Mouse (Mus musculus): ENCODE results near the gene Acer2. TPM values are rescaled to one million over a fixed set of nuclear protein-coding genes. Genes with fewer than 3 reads are reported as not detected.
A peak's percentile ranks its signal among the peaks of the same experiment; 100 is the strongest.

The Acer2 gene
- polyA plus RNA-seq, 1 experiment from 2014 or later = 31.8 TPM

GRCm38 (mm10) chr4:86858070-86858440 is 16.1 kb upstream of the Acer2 start:
- H3K4me2 ChIP-seq = peak overlapping the region; percentile 89
- H3K9ac ChIP-seq = peak overlapping the region; percentile 74
- H3K27me3 ChIP-seq = no peaks in the 10 kb centered on the region
- peaks cover 12% of the 10 kb centered on the region for H3K4me1 ChIP-seq
- no peaks in the 10 kb centered on the region for H3K9me3 ChIP-seq
- peaks cover 22% of the 10 kb centered on the region for H3K36me3 ChIP-seq
- H3K4me3 ChIP-seq = peak overlapping the region; percentile 77
- no peak overlapping the region for H3K27ac ChIP-seq
- WGBS = 64% methylated on average over 12 of the region's 12 CpGs
- ATAC-seq (ENCODE audit: borderline replicate concordance, extremely low read depth, low FRiP score, low TSS enrichment) = no peak

DNA sequence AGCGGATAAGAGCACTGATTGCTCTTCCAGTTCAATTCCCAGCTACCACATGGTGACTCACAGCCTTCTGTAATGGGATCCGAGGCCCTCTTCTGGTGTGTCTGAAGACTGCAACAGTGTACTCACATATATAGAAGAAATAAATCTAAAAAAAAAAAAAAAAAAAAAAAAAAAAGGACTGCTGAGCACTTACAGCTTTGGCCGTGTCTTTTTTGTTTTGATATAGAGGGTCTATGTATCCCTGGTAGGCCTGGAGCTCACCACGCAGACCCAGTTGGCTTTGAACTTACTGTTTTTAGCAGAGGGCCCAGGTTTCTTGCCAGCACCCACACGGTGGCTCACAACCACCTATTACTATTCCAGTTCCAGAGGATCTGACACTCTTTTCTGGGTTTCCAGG is 10.1 kb upstream of the Acer2 start:
- no peak for ATAC-seq (ENCODE audit: borderline replicate concordance, extremely low read depth, low FRiP score, low TSS enrichment)
- no peak overlapping the region for H3K4me2 ChIP-seq
- no peaks in the 10 kb centered on the region for H3K4me1 ChIP-seq
- H3K4me3 ChIP-seq = no peak overlapping the region
- no peak overlapping the region for H3K9ac ChIP-seq
- H3K27me3 ChIP-seq = no peaks in the 10 kb centered on the region
- H3K36me3 ChIP-seq = no peaks in the 10 kb centered on the region
- H3K9me3 ChIP-seq = no peaks in the 10 kb centered on the region
- no peak overlapping the region for H3K27ac ChIP-seq
- WGBS = 76% methylated on average over 5 of the region's 5 CpGs

DNA sequence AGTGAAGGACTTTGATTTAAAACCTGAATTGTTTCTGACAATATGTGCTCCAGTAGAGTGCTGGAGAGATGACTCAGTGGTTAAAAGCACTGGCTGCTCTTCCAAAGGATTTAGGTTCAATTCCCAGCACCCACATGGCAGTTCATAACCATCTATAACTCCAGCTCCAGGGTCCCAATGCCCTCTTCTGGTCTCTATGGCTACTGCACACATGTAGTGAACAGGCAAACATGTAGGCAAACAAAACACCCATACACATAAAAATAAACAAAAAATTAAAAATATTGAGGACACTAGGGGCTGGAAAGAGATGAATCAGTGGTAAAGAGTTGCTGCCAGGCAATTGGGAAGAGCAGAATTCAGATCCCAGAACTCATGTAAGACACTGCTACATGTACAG is 2.2 kb upstream of the Acer2 start:
- Histone ChIP-seq H3K36me3 (no peaks in the 10 kb centered on the region), H3K4me2 (no peak overlapping the region), H3K4me1 (0 out of 2 replicates have a peak, but pooled peaks cover 4% of the 10 kb centered on the region)

DNA sequence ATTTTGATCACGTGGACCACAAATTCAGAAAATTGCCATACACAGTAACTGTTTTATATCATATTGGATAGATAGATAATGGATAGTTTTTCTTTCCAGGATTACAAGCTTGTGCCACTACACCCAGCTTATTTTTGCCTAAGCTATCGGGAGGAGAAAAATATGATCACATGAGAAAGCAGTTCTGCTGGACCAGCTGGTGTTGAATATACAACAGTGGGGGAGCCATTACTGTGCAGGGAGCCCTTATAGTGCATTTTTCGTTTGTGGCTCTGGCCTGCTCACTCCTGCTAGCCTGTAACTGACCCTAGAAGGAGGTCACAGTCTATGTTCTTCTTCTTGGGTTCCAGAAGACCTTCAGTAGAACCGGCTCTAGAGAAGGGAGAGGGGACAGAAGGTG is 1.1 kb upstream of the Acer2 start:
- H3K27ac ChIP-seq = no peak overlapping the region
- H3K27me3 ChIP-seq = 0 out of 2 replicates have a peak, but pooled peaks cover 5% of the 10 kb centered on the region
- no peak overlapping the region for H3K9ac ChIP-seq
- H3K36me3 ChIP-seq = no peaks in the 10 kb centered on the region
- ATAC-seq (ENCODE audit: borderline replicate concordance, extremely low read depth, low FRiP score, low TSS enrichment) = no peak
- no peak overlapping the region for H3K4me3 ChIP-seq
- 45% methylated on average over 4 of the region's 4 CpGs for WGBS
- 0 out of 2 replicates have a peak, but pooled peaks cover 4% of the 10 kb centered on the region for H3K4me1 ChIP-seq
- H3K4me2 ChIP-seq = no peak overlapping the region
- no peaks in the 10 kb centered on the region for H3K9me3 ChIP-seq

More for the DNA sequence above, 2.2 kb upstream of the Acer2 start:
- 0 out of 2 replicates have a peak, but pooled peaks cover 5% of the 10 kb centered on the region for H3K27me3 ChIP-seq
- no peak overlapping the region for H3K4me3 ChIP-seq
- no peak for ATAC-seq (ENCODE audit: borderline replicate concordance, extremely low read depth, low FRiP score, low TSS enrichment)
- H3K27ac ChIP-seq = no peak overlapping the region
- H3K9ac ChIP-seq = no peak overlapping the region
- H3K9me3 ChIP-seq = no peaks in the 10 kb centered on the region

DNA sequence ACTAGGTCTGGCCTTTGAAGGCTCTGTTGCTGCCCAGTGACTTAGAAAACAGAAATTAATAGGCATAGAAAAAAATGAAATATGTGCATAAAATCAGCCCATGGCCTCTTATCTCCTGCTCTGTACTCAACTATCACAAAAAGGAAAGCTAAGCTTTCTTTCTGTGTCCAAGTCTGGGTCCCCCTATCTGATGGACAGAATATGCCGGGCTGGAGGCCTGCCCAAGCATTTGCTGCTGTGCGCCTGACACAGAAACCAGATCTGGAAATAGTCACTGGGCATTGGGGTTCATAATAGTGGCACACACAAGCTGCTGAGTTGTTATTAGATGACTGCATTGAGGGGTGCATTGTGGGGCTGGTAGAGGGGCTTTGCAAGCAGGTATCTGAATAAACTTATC is 5.3 kb downstream of the Acer2 start:
- Histone ChIP-seq H3K27ac (no peak overlapping the region), H3K4me2 (no peak overlapping the region), H3K4me1 (0 out of 2 replicates have a peak, but pooled peaks cover 4% of the 10 kb centered on the region), H3K4me3 (no peak overlapping the region), H3K9me3 (no peaks in the 10 kb centered on the region), H3K27me3 (0 out of 2 replicates have a peak, but pooled peaks cover 5% of the 10 kb centered on the region), H3K9ac (no peak overlapping the region), H3K36me3 (no peaks in the 10 kb centered on the region)
- WGBS = 96% methylated on average over 2 of the region's 2 CpGs
- ATAC-seq (ENCODE audit: borderline replicate concordance, extremely low read depth, low FRiP score, low TSS enrichment) = no peak

GRCm38 (mm10) chr4:86881178-86881577 is 7.0 kb downstream of the Acer2 start:
- no peak overlapping the region for H3K27ac ChIP-seq
- H3K9ac ChIP-seq = no peak overlapping the region
- 87% methylated on average over 4 of the region's 4 CpGs for WGBS

GRCm38 (mm10) chr4:86882413-86882812 is 8.2 kb downstream of the Acer2 start:
- H3K9ac ChIP-seq = no peak overlapping the region
- H3K4me2 ChIP-seq = no peak overlapping the region
- H3K4me3 ChIP-seq = no peak overlapping the region
- H3K27me3 ChIP-seq = no peaks in the 10 kb centered on the region
- ATAC-seq (ENCODE audit: borderline replicate concordance, extremely low read depth, low FRiP score, low TSS enrichment) = no peak
- H3K4me1 ChIP-seq = peaks cover 8% of the 10 kb centered on the region; the same call in 1 of the 2 replicates
- WGBS = 38% methylated on average over 2 of the region's 2 CpGs
- H3K27ac ChIP-seq = no peak overlapping the region
- H3K9me3 ChIP-seq = no peaks in the 10 kb centered on the region
- H3K36me3 ChIP-seq = no peaks in the 10 kb centered on the region

More at GRCm38 (mm10) chr4:86881178-86881577, 7.0 kb downstream of the Acer2 start:
- Histone ChIP-seq H3K4me1 (0 out of 2 replicates have a peak, but pooled peaks cover 3% of the 10 kb centered on the region), H3K4me3 (no peak overlapping the region), H3K4me2 (no peak overlapping the region), H3K36me3 (no peaks in the 10 kb centered on the region), H3K9me3 (no peaks in the 10 kb centered on the region), H3K27me3 (no peaks in the 10 kb centered on the region)
- ATAC-seq (ENCODE audit: borderline replicate concordance, extremely low read depth, low FRiP score, low TSS enrichment) = no peak

DNA sequence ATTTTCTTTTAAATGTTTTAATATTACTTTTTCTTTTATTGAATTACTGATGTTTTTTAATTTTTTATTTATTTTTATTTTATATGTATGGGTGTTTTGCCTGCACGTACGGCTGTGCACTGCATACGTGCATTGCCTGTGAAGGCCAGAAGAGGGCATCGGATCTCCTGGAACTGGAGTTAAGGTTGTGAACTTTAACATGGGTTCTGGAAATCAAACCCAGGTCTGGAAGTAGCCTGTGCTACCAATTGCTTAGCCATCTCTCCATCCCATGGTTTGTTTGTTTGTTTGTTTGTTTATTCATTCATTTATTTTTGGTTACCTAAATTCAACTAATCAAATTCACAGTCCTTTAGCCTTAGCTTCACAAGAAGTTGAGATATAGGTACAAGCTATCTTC is 10.7 kb downstream of the Acer2 start:
- Histone ChIP-seq H3K4me2 (no peak overlapping the region), H3K4me1 (peaks cover 8% of the 10 kb centered on the region; the same call in 1 of the 2 replicates), H3K27ac (no peak overlapping the region), H3K9me3 (no peaks in the 10 kb centered on the region), H3K36me3 (no peaks in the 10 kb centered on the region), H3K27me3 (no peaks in the 10 kb centered on the region), H3K4me3 (no peak overlapping the region), H3K9ac (no peak overlapping the region)
- ATAC-seq (ENCODE audit: borderline replicate concordance, extremely low read depth, low FRiP score, low TSS enrichment) = no peak
- 51% methylated on average over 4 of the region's 4 CpGs for WGBS

DNA sequence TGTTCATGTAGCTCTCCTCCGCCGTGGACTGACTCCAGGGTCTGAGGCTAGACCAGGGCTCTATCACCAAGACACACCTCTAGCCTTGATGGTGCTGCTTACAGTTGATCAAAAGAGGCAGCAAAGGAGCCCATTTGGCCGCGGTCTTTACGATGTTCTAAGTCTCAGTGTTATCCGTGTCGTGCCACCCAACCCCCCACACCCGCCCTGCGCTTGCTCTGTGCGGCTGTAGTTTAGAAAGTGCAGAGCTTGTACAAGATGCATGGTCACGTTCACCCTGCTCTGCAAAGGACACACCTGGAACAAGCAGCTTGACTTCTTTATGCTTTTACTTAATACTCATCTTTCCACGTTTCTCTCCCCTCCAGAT is 11.6 kb downstream of the Acer2 start:
- Histone ChIP-seq H3K9me3 (no peaks in the 10 kb centered on the region), H3K9ac (peak overlapping the region; percentile 17), H3K27ac (peak overlapping the region; percentile 49), H3K27me3 (no peaks in the 10 kb centered on the region), H3K36me3 (no peaks in the 10 kb centered on the region), H3K4me1 (peaks cover 8% of the 10 kb centered on the region; the same call in 1 of the 2 replicates), H3K4me2 (peak overlapping the region; percentile 63), H3K4me3 (peak overlapping the region; percentile 34)
- WGBS = 45% methylated on average over 12 of the region's 12 CpGs
- peak; percentile 60; the same call in 1 of the 2 replicates for ATAC-seq (ENCODE audit: borderline replicate concordance, extremely low read depth, low FRiP score, low TSS enrichment)

- Histone ChIP-seq H3K4me2 (peak overlapping the region; percentile 63), H3K27me3 (no peaks in the 10 kb centered on the region), H3K36me3 (no peaks in the 10 kb centered on the region), H3K27ac (peak overlapping the region; percentile 49), H3K4me1 (peaks cover 8% of the 10 kb centered on the region; the same call in 1 of the 2 replicates), H3K9me3 (no peaks in the 10 kb centered on the region), H3K9ac (peak overlapping the region; percentile 17), H3K4me3 (peak overlapping the region; percentile 34)
- WGBS = 10% methylated on average over 18 of the region's 18 CpGs
- ATAC-seq (ENCODE audit: borderline replicate concordance, extremely low read depth, low FRiP score, low TSS enrichment) = peak; percentile 73; the same call in 1 of the 2 replicates
Measured at GRCm38 (mm10) chr4:86886160-86886878, 12.1 kb downstream of the Acer2 start.

GRCm38 (mm10) chr4:86887879-86888278 is 13.7 kb downstream of the Acer2 start:
- Histone ChIP-seq H3K36me3 (no peaks in the 10 kb centered on the region), H3K9ac (no peak overlapping the region), H3K4me3 (no peak overlapping the region), H3K27me3 (no peaks in the 10 kb centered on the region), H3K4me1 (peaks cover 8% of the 10 kb centered on the region; the same call in 1 of the 2 replicates), H3K27ac (no peak overlapping the region), H3K9me3 (no peaks in the 10 kb centered on the region), H3K4me2 (no peak overlapping the region)
- 73% methylated on average over 5 of the region's 5 CpGs for WGBS
- no peak for ATAC-seq (ENCODE audit: borderline replicate concordance, extremely low read depth, low FRiP score, low TSS enrichment)

- no peak overlapping the region for H3K9ac ChIP-seq
- no peak overlapping the region for H3K27ac ChIP-seq
- no peaks in the 10 kb centered on the region for H3K27me3 ChIP-seq
- no peaks in the 10 kb centered on the region for H3K9me3 ChIP-seq
- no peak overlapping the region for H3K4me2 ChIP-seq
- WGBS = 49% methylated on average over 7 of the region's 7 CpGs
- H3K36me3 ChIP-seq = no peaks in the 10 kb centered on the region
- peaks cover 14% of the 10 kb centered on the region for H3K4me1 ChIP-seq
- H3K4me3 ChIP-seq = no peak overlapping the region
- no peak for ATAC-seq (ENCODE audit: borderline replicate concordance, extremely low read depth, low FRiP score, low TSS enrichment)
Measured at GRCm38 (mm10) chr4:86897411-86897810, 23.2 kb downstream of the Acer2 start.
